Mouse (Mus musculus) liver, embryonic 14.5 days (tissue): ENCODE results near the gene Cyp2s1. TPM values are rescaled to one million over a fixed set of nuclear protein-coding genes. Genes with fewer than 3 reads are reported as not detected.
A peak's percentile ranks its signal among the peaks of the same experiment; 100 is the strongest.

Experiments
- ATAC-seq: fragments of 200-750 bp; cut with Nextera tagmentation; 2 replicates; pipeline ENCODE4 v1.8.0; 2017; ENCODE audit warnings: moderate number of reproducible peaks, mild to moderate bottlenecking, moderate library complexity; ENCODE audit not compliant: insufficient read depth
- DNase-seq, 3 experiments: peaks; one replicate each; pipeline ENCODE4 v3.0.0-alpha.2; 2012 to 2013; ENCODE audit warnings: low read depth in 3 of 3, low spot score in 3 of 3
- H3K27ac ChIP-seq: fragments of 300-500 bp; sonication (generic); 2 replicates; pipeline ENCODE4 v1.5.1; 2014; ENCODE audit warnings: moderate library complexity, mild to moderate bottlenecking, control low read depth, inconsistent platforms
- H3K27me3 ChIP-seq: fragments of 300-500 bp; sonication (generic); 2 replicates; pipeline ENCODE4 v1.6.1; 2014; ENCODE audit warnings: mild to moderate bottlenecking, low read length, moderate library complexity; ENCODE audit not compliant: control insufficient read depth, insufficient read depth
- H3K36me3 ChIP-seq: fragments of 300-500 bp; sonication (generic); replicated peaks from 2 replicates; pipeline ENCODE4 v1.6.1; 2014; ENCODE audit warnings: low read depth; ENCODE audit not compliant: control insufficient read depth, insufficient read depth
- H3K4me1 ChIP-seq, 2 experiments: fragments of 200-500 bp in 1 of 2; fragments of 300-500 bp in 1 of 2; sonication (generic) in 1 of 2; replicated peaks; 2 replicates each; pipeline ENCODE4 v1.6.1; 2012 to 2014; ENCODE audit warnings: antibody characterized with exemption in 1 of 2, inconsistent platforms in 1 of 2, low read length in 1 of 2; ENCODE audit not compliant: control insufficient read depth in 2 of 2, insufficient read depth in 2 of 2
- H3K4me2 ChIP-seq: fragments of 300-500 bp; sonication (generic); 2 replicates; pipeline ENCODE4 v1.6.1; 2014; ENCODE audit warnings: low read depth, mild to moderate bottlenecking, control low read depth, moderate library complexity
- H3K4me3 ChIP-seq, 2 experiments: fragments of 200-500 bp in 1 of 2; fragments of 300-500 bp in 1 of 2; sonication (generic) in 1 of 2; 2 replicates each; pipeline ENCODE4 v1.5.1; 2012 to 2014; ENCODE audit warnings: low read depth in 2 of 2, low read length in 2 of 2, mild to moderate bottlenecking in 2 of 2, control low read depth in 1 of 2, inconsistent platforms in 1 of 2, moderate library complexity in 1 of 2; ENCODE audit not compliant: insufficient read depth in 1 of 2
- H3K9ac ChIP-seq: fragments of 300-500 bp; sonication (generic); replicated peaks from 2 replicates; pipeline ENCODE4 v1.6.1; 2014; ENCODE audit warnings: mild to moderate bottlenecking, control low read depth, moderate library complexity
- H3K9me3 ChIP-seq: fragments of 300-500 bp; sonication (generic); 2 replicates; pipeline ENCODE4 v1.6.1; 2016; ENCODE audit warnings: low read length, mixed read lengths; ENCODE audit not compliant: control insufficient read depth
- CTCF ChIP-seq: IDR thresholded peaks from 2 replicates; pipeline ENCODE4 v1.5.1; 2016; ENCODE audit warnings: antibody characterized with exemption, low read depth, control low read depth
- EP300 ChIP-seq: IDR thresholded peaks from 2 replicates; pipeline ENCODE4 v1.6.1; 2016; ENCODE audit warnings: antibody characterized with exemption, low read depth
- WGBS: fragments of 180-500 bp; shearing (Covaris S2); extraction: QIAGEN DNeasy Blood & Tissue Kit; methylation state at CpG from one replicate; pipeline ENCODE4 v1.1.7; 2014; ENCODE audit not compliant: insufficient replicate concordance; 5-methylcytosine and 5-hydroxymethylcytosine counted together
- polyA plus RNA-seq, 2 experiments: library from polyadenylated mRNA; depleted of rRNA in 1 of 2; stranded (reverse) in 1 of 2; unstranded in 1 of 2; fragments of >200 nt; fragmentation: Nextera tagmentation in 1 of 2; extraction: Ambion mirVana in 1 of 2; gene quantifications; 2 replicates each; pipeline versions ENCODE4 v1.2.1 to v1.2.3; 2012 to 2014

Gene Cyp2s1
- polyA plus RNA-seq, 2 experiments = 0.22 to 0.52 TPM

- peaks cover 15% of the 10 kb centered on the region for H3K27me3 ChIP-seq
- no peaks in the 10 kb centered on the region for H3K9me3 ChIP-seq
- no peak overlapping the region for H3K4me3 ChIP-seq
- no peak for ATAC-seq
- no peaks in the 10 kb centered on the region for H3K36me3 ChIP-seq
- H3K9ac ChIP-seq = no peak overlapping the region
- H3K27ac ChIP-seq = no peak overlapping the region
- no peak for DNase-seq
- WGBS = 62% methylated on average over 1 of the region's 1 CpGs
- no peaks in the 10 kb centered on the region for H3K4me1 ChIP-seq
- TF ChIP-seq EP300 = no peak
- no peak for TF ChIP-seq CTCF
- no peak overlapping the region for H3K4me2 ChIP-seq
Measured at GRCm38 (mm10) chr7:25812195-25812594, 4.5 kb downstream of the Cyp2s1 start.

GRCm38 (mm10) chr7:25811716-25812115 lies 5.0 kb downstream of the Cyp2s1 start:
- Histone ChIP-seq H3K4me3 (no peak overlapping the region), H3K27me3 (peaks cover 15% of the 10 kb centered on the region), H3K9me3 (no peaks in the 10 kb centered on the region), H3K9ac (no peak overlapping the region), H3K4me1 (no peaks in the 10 kb centered on the region), H3K36me3 (no peaks in the 10 kb centered on the region), H3K27ac (no peak overlapping the region), H3K4me2 (no peak overlapping the region)
- DNase-seq (no peak), ATAC-seq (no peak)
- TF ChIP-seq CTCF (no peak), EP300 (no peak)
- 63% methylated on average over 2 of the region's 2 CpGs for WGBS

GRCm38 (mm10) chr7:25805631-25806343 lies 10.9 kb downstream of the Cyp2s1 start:
- no peaks in the 10 kb centered on the region for H3K27me3 ChIP-seq
- H3K27ac ChIP-seq = no peak overlapping the region
- peaks cover 0 to 5% of the 10 kb centered on the region in 2 experiments; a peak in 1 of 4 replicates for H3K4me1 ChIP-seq
- H3K4me3 ChIP-seq = no peak overlapping the region
- H3K9ac ChIP-seq = no peak overlapping the region
- WGBS = 29% methylated on average over 21 of the region's 21 CpGs
- TF ChIP-seq EP300 = no peak
- TF ChIP-seq CTCF = peak; percentile 64
- no peaks in the 10 kb centered on the region for H3K9me3 ChIP-seq
- H3K36me3 ChIP-seq = no peaks in the 10 kb centered on the region
- DNase-seq (no peak), ATAC-seq (no peak)
- H3K4me2 ChIP-seq = no peak overlapping the region

GRCm38 (mm10) chr7:25804792-25805191 lies 11.9 kb downstream of the Cyp2s1 start:
- Histone ChIP-seq H3K4me3 (no peak overlapping the region), H3K9me3 (no peaks in the 10 kb centered on the region), H3K4me1 (peaks cover 0 to 5% of the 10 kb centered on the region in 2 experiments; a peak in 1 of 4 replicates), H3K36me3 (no peaks in the 10 kb centered on the region), H3K27me3 (no peaks in the 10 kb centered on the region), H3K9ac (no peak overlapping the region), H3K4me2 (no peak overlapping the region), H3K27ac (no peak overlapping the region)
- no peak for DNase-seq
- WGBS = 53% methylated on average over 4 of the region's 4 CpGs
- TF ChIP-seq EP300 = no peak
- TF ChIP-seq CTCF = no peak
- ATAC-seq = no peak

- TF ChIP-seq CTCF (no peak), EP300 (no peak)
- no peak for ATAC-seq
- no peaks in the 10 kb centered on the region for H3K27me3 ChIP-seq
- H3K4me1 ChIP-seq = peaks cover 0 to 7% of the 10 kb centered on the region in 2 experiments; a peak in 1 of 4 replicates
- H3K9ac ChIP-seq = no peak overlapping the region
- WGBS = 57% methylated on average over 13 of the region's 13 CpGs
- H3K4me3 ChIP-seq = no peak overlapping the region
- DNase-seq = no peak
- H3K27ac ChIP-seq = no peak overlapping the region
- no peak overlapping the region for H3K4me2 ChIP-seq
- no peaks in the 10 kb centered on the region for H3K36me3 ChIP-seq
- H3K9me3 ChIP-seq = no peaks in the 10 kb centered on the region
Measured at GRCm38 (mm10) chr7:25803460-25803859, 13.3 kb downstream of the Cyp2s1 start.
